In genomic region chr16:10542698-10543365, GRCm38 (mm10) we compare ENCODE assay signal across 8 mouse cellular contexts. TPM values are rescaled to one million over a fixed set of nuclear protein-coding genes. Genes with fewer than 3 reads are reported as not detected.
DNase-seq lines count a peak whose midpoint lies in the region; ATAC-seq lines count a peak whose summit lies in the region.

TSS of gene Dexi (minus strand) at chr16:10543054.

- peak; percentile 97 for DNase-seq in CD4-positive, CD25-positive, alpha-beta regulatory T cell, adult 2 months (ENCODE audit: low read depth, low spot score)
- peak; percentile 86 for DNase-seq in fat pad, adult 2 months (ENCODE audit: extremely low read depth, low read depth, low spot score)
- peak; percentile 96 for DNase-seq in kidney, postnatal 10 days
- peak; percentile 91 to 93 for DNase-seq in natural killer cell, adult 2 months (ENCODE audit: low spot score in 2 of 2)

- peak; percentile 92 for ATAC-seq in heart, embryonic 13.5 days (ENCODE audit: extremely low read depth, insufficient number of reproducible peaks, low FRiP score, low TSS enrichment)
- ATAC-seq in liver, embryonic 12.5 days: peak; percentile 93
- peak; percentile 96 for ATAC-seq in stomach, embryonic 15.5 days (ENCODE audit: insufficient read depth, low FRiP score, low read depth)

- H3K36me3 ChIP-seq in heart, embryonic 13.5 days: no peaks in the 10 kb centered on the region
- no peaks in the 10 kb centered on the region for H3K36me3 ChIP-seq in liver, embryonic 12.5 days
- no peaks in the 10 kb centered on the region for H3K36me3 ChIP-seq in stomach, embryonic 15.5 days

- peak within 1 kb of the TSS; percentile 96 for H3K9ac ChIP-seq in heart, embryonic 13.5 days
- peak within 1 kb of the TSS; percentile 88 for H3K9ac ChIP-seq in liver, embryonic 12.5 days
- H3K9ac ChIP-seq in stomach, embryonic 15.5 days: peak within 1 kb of the TSS; percentile 95

- H3K4me2 ChIP-seq in heart, embryonic 13.5 days: peak within 1 kb of the TSS; percentile 88
- H3K4me2 ChIP-seq in liver, embryonic 12.5 days: peak within 1 kb of the TSS; percentile 99
- peak within 1 kb of the TSS; percentile 80 for H3K4me2 ChIP-seq in stomach, embryonic 15.5 days

- H3K4me3 ChIP-seq in brown adipose tissue, adult 24 weeks (ENCODE audit: insufficient read depth, low read depth, low read length): peak within 1 kb of the TSS; percentile 72
- peak within 1 kb of the TSS; percentile 90 for H3K4me3 ChIP-seq in heart, embryonic 13.5 days
- peak within 1 kb of the TSS; percentile 78 for H3K4me3 ChIP-seq in liver, embryonic 12.5 days
- H3K4me3 ChIP-seq in stomach, embryonic 15.5 days (replicated peaks): peak within 1 kb of the TSS; percentile 78

- H3K27me3 ChIP-seq in heart, embryonic 13.5 days (replicated peaks): no peaks in the 10 kb centered on the region
- H3K27me3 ChIP-seq in liver, embryonic 12.5 days (replicated peaks): no peaks in the 10 kb centered on the region
- H3K27me3 ChIP-seq in stomach, embryonic 15.5 days (replicated peaks): no peaks in the 10 kb centered on the region

- WGBS in heart, embryonic 13.5 days: 1% methylated on average over 38 of the region's 61 CpGs
- under 1% methylated on average over 54 of the region's 61 CpGs for WGBS in liver, embryonic 12.5 days (ENCODE audit: insufficient replicate concordance)
- WGBS in stomach, embryonic 15.5 days: under 1% methylated on average over 60 of the region's 61 CpGs

- H3K4me1 ChIP-seq in brown adipose tissue, adult 24 weeks (ENCODE audit: control insufficient read depth, insufficient read depth, insufficient read length, low read length): peaks cover 10% of the 10 kb centered on the region
- peaks cover 60% of the 10 kb centered on the region for H3K4me1 ChIP-seq in heart, embryonic 13.5 days
- H3K4me1 ChIP-seq in liver, embryonic 12.5 days: peaks cover 53% of the 10 kb centered on the region
- peaks cover 34% of the 10 kb centered on the region for H3K4me1 ChIP-seq in stomach, embryonic 15.5 days

- H3K27ac ChIP-seq in brown adipose tissue, adult 24 weeks (replicated peaks; ENCODE audit: low read depth, low read length): no peak within 1 kb of the TSS
- peak within 1 kb of the TSS; percentile 95 for H3K27ac ChIP-seq in heart, embryonic 13.5 days (replicated peaks)
- peak within 1 kb of the TSS; percentile 76 for H3K27ac ChIP-seq in liver, embryonic 12.5 days
- H3K27ac ChIP-seq in stomach, embryonic 15.5 days: peak within 1 kb of the TSS; percentile 91

- no peaks in the 10 kb centered on the region for H3K9me3 ChIP-seq in heart, embryonic 13.5 days
- H3K9me3 ChIP-seq in liver, embryonic 12.5 days (replicated peaks): no peaks in the 10 kb centered on the region
- H3K9me3 ChIP-seq in stomach, embryonic 15.5 days: no peaks in the 10 kb centered on the region

RNA-seq across cellular contexts. Expression of gene Dexi, which starts in this region (rescaled TPM):
- polyA plus RNA-seq in brown adipose tissue, adult 24 weeks (2012; ENCODE audit: insufficient read depth, insufficient read length, missing spikeins): 12.4 and 13.4 TPM in 2 replicates
- polyA plus RNA-seq in heart, embryonic 13.5 days (2015; fragmentation: Nextera tagmentation; extraction: Ambion mirVana): 13.3 and 15.0 TPM in 2 replicates
- polyA plus RNA-seq in liver, embryonic 12.5 days (2016; fragmentation: Nextera tagmentation; extraction: Ambion mirVana): 7.6 and 7.8 TPM in 2 replicates
- 19.3 and 22.2 TPM in 2 replicates for polyA plus RNA-seq in stomach, embryonic 15.5 days (2015; fragmentation: Nextera tagmentation; extraction: Ambion mirVana)
